ENCODE assay signal across 9 mouse cellular contexts in the genomic region with DNA sequence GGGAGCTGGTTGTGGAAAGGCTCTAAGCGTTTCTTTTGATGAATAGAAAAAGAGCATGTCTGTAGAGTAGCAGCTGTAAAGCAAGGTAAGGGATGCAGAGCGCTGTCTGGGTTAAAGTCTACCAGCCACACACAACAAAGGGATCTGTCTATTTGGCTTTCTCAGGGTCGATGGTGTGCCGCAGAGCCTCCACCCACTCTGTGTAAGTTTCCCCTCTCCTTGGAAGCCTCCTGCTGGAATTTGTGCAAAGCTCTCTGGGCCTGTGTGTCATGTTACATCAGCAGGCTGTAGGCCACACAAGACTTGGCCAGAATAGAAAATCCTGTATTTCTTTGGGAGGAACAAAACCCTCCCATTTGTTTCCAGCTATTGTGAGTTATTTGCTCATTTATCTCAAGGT. TPM values are rescaled to one million over a fixed set of nuclear protein-coding genes. Genes with fewer than 3 reads are reported as not detected.
DNase-seq lines count a peak whose midpoint lies in the region; ATAC-seq and TF ChIP-seq lines count a peak whose summit lies in the region.
"Had no signal": no experiment of that assay in that cellular context is flagged by ENCODE, and none has a peak within 500 bp of the region (broad histone marks: within the 10 kb centered on the region; RNA-seq: fewer than 3 reads in every experiment).

No protein-coding gene starts in this region.

- no peak overlapping the region for H3K4me2 ChIP-seq in forebrain, postnatal 0 days (ENCODE audit: low read depth)
- no peak overlapping the region for H3K4me2 ChIP-seq in forebrain, embryonic 11.5 days (ENCODE audit: low read depth, low read length, severe bottlenecking)

- WGBS in forebrain, postnatal 0 days = 35% methylated on average over 4 of the region's 4 CpGs
- WGBS in forebrain, embryonic 11.5 days = 54% methylated on average over 4 of the region's 4 CpGs

- DNase-seq in forebrain, postnatal 0 days = no peak
- DNase-seq in forebrain, embryonic 11.5 days (ENCODE audit: low spot score) = no peak
- DNase-seq in ES-CJ7 (ENCODE audit: low read depth, low spot score) (peak; percentile 34), liver (peak; percentile 18)
- peak; percentile 14 for DNase-seq in gastrocnemius, postnatal 10 days
- DNase-seq in right cerebral cortex, adult 2 months (ENCODE audit: low spot score in 2 of 2) = no peak
- DNase-seq in layer of hippocampus, postnatal 10 days (ENCODE audit: low spot score in 2 of 2) = no peak
- DNase-seq: adrenal gland, postnatal 36 days had no signal

- no peak overlapping the region for H3K9ac ChIP-seq in forebrain, postnatal 0 days
- no peak overlapping the region for H3K9ac ChIP-seq in forebrain, embryonic 11.5 days (ENCODE audit: low read length)

- H3K4me3 ChIP-seq in forebrain, postnatal 0 days (ENCODE audit: low read depth, low read length) = no peak overlapping the region
- H3K4me3 ChIP-seq in forebrain, embryonic 11.5 days (ENCODE audit: low read depth, low read length) = no peak overlapping the region

- no peak overlapping the region for H3K27ac ChIP-seq in forebrain, postnatal 0 days (ENCODE audit: low read depth, low read length)
- no peak overlapping the region for H3K27ac ChIP-seq in forebrain, embryonic 11.5 days (ENCODE audit: low read depth, low read length)

- TF ChIP-seq CTCF in forebrain, postnatal 0 days (IDR thresholded peaks at IDR 0.05; ENCODE audit: low read depth) = no peak

- ATAC-seq in forebrain, postnatal 0 days = peak; percentile 36; the same call in 1 of the 2 replicates
- no peak for ATAC-seq in forebrain, embryonic 11.5 days (replicated peaks; ENCODE audit: low FRiP score)
- no peak for ATAC-seq in monocyte, adult 5-6 weeks (replicated peaks; ENCODE audit: insufficient number of reproducible peaks, low FRiP score, low TSS enrichment, poor library complexity, severe bottlenecking)

- H3K9me3 ChIP-seq in forebrain, postnatal 0 days (ENCODE audit: low read length) = no peaks in the 10 kb centered on the region
- no peaks in the 10 kb centered on the region for H3K9me3 ChIP-seq in forebrain, embryonic 11.5 days (ENCODE audit: control insufficient read depth, low read length)

- H3K36me3 ChIP-seq in forebrain, postnatal 0 days (ENCODE audit: insufficient read depth) = 0 out of 2 replicates have a peak, but pooled peaks cover 3% of the 10 kb centered on the region
- H3K36me3 ChIP-seq in forebrain, embryonic 11.5 days (ENCODE audit: control insufficient read depth, insufficient read depth, low read length) = no peaks in the 10 kb centered on the region

- H3K4me1 ChIP-seq in forebrain, postnatal 0 days (ENCODE audit: insufficient read depth) = no peaks in the 10 kb centered on the region
- no peaks in the 10 kb centered on the region for H3K4me1 ChIP-seq in forebrain, embryonic 11.5 days (replicated peaks; ENCODE audit: control insufficient read depth, insufficient read depth, low read length)

- no peaks in the 10 kb centered on the region for H3K27me3 ChIP-seq in forebrain, postnatal 0 days (ENCODE audit: insufficient read depth, low read length)
- H3K27me3 ChIP-seq in forebrain, embryonic 11.5 days (ENCODE audit: control insufficient read depth, insufficient read depth, low read length) = no peaks in the 10 kb centered on the region

RNA-seq across cellular contexts. Expression of gene Qpct, which starts 17.3 kb away (rescaled TPM):
- total RNA-seq in forebrain, postnatal 0 days (2014; rRNA removed) = 24.8 and 26.3 TPM in 2 replicates
- polyA plus RNA-seq in forebrain, postnatal 0 days (2015; fragmentation: Nextera tagmentation; extraction: Ambion mirVana) = 21.5 and 26.5 TPM in 2 replicates
- 6.7 and 7.6 TPM in 2 replicates for polyA plus RNA-seq in forebrain, embryonic 11.5 days (2014; fragmentation: Nextera tagmentation; extraction: Ambion mirVana)
- 10 to 100 TPM; 12.3 to 15.9 TPM for total RNA-seq in gastrocnemius, postnatal 10 days (2021)
- 4.3 to 7.2 TPM (median 6.2 TPM) in 3 replicates for total RNA-seq in monocyte, adult 5-6 weeks (2017)
- 10 to 100 TPM; 18.6 to 20.5 TPM for total RNA-seq in layer of hippocampus, postnatal 10 days (2021)

RNA-seq across cellular contexts. Expression of gene Prkd3, which starts 48.4 kb away (rescaled TPM):
- total RNA-seq in forebrain, postnatal 0 days (2014; rRNA removed) = 28.2 and 29.7 TPM in 2 replicates
- polyA plus RNA-seq in forebrain, postnatal 0 days (2015; fragmentation: Nextera tagmentation; extraction: Ambion mirVana) = 8.6 and 9.6 TPM in 2 replicates
- polyA plus RNA-seq in forebrain, embryonic 11.5 days (2014; fragmentation: Nextera tagmentation; extraction: Ambion mirVana) = 55.5 and 60.5 TPM in 2 replicates
- total RNA-seq in gastrocnemius, postnatal 10 days (2021) = 10 to 100 TPM; 18.2 to 27.2 TPM
- total RNA-seq in monocyte, adult 5-6 weeks (2017) = 85.4 to 117 TPM (median 96.5 TPM) in 3 replicates
- total RNA-seq in layer of hippocampus, postnatal 10 days (2021) = 10 to 100 TPM; 17.2 to 18.8 TPM

Comparison
In these comparisons a context has a peak if more than half of its experiments do, and no peak if none do; other contexts are left out.
1. DNase-seq: peak in ES-CJ7 (single experiment), gastrocnemius, postnatal 10 days (single experiment) and liver (single experiment); none in forebrain, postnatal 0 days (single experiment), forebrain, embryonic 11.5 days (single experiment), right cerebral cortex, adult 2 months (0 of 2) and layer of hippocampus, postnatal 10 days (0 of 2).